Mouse (Mus musculus) telencephalon, adult 2 months (tissue): ENCODE data around the gene Nxpe3.
"Not testable (repeated sequence)": the region's sequence is repeated elsewhere in the genome, so short reads cannot be mapped to it uniquely, and the experiment has no call there.

Experiments used
- DNase-seq: peaks from one replicate; pipeline ENCODE4 v3.0.0-alpha.2; 2011; ENCODE audit warnings: low read depth, low spot score

Nxpe3 gene

GRCm38 (mm10) chr16:55890346-55891136 is 4.5 kb downstream of the Nxpe3 start:
- no peak for DNase-seq

DNA sequence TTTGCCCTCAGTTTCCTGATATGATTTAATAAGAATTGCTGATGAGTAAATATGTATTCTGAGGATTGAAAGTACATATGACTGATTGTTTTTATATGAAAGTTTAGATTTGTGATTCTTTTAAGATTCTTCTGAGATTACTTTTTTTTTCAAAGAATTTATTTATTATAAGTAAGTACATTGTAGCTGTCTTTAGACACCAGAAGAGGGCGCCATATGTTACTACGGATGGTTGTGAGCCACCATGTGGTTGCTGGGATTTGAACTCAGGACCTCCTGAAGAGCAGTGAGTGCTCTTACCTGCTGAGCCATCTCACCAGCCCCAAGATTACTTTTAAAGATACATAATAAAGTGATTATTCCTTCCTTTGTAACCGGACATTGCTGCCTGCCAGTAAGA is 5.6 kb downstream of the Nxpe3 start:
- no peak for DNase-seq

- DNase-seq: no peak
These were observed 6.5 kb downstream of the Nxpe3 start for GRCm38 (mm10) chr16:55888584-55888960.

DNA sequence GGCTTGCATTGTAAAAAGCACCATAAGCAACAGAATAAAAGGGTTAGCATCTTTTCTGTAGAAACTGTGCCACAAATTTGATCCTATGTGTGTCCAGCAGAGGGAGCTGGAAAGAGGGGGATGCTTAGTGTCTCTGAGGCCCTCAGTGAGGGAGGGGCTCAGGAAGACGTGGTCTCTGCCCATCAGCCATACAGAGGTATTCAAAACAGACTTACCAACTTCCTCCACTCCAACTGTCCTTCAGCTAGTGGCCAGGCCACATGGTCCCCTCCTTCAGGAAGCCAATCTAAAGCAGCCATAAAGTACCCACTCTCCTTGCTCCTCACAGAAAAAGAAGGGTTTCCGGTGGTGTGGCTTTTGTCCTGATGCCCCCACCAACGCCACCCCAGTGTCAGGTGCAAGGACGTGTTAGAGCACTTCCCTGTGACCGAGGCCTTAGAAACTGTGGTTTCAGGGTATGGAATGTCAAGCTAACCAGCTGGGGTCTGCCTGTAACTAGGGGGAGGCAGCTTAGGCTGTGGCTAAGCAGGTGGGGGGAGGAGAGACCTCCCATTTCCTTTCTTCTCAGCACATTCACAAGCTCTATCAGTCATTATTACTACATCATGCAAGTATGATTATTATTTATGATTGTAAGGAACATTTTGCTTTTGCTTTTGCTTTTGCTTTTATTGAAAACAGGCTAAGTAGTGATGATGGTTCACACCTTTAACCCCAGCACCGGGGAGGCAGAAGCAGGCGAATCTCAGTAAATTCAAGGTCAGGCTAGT is 7.1 kb downstream of the Nxpe3 start:
- no peak for DNase-seq

- no peak for DNase-seq
These were observed 10.8 kb downstream of the Nxpe3 start for GRCm38 (mm10) chr16:55884246-55884645.

DNA sequence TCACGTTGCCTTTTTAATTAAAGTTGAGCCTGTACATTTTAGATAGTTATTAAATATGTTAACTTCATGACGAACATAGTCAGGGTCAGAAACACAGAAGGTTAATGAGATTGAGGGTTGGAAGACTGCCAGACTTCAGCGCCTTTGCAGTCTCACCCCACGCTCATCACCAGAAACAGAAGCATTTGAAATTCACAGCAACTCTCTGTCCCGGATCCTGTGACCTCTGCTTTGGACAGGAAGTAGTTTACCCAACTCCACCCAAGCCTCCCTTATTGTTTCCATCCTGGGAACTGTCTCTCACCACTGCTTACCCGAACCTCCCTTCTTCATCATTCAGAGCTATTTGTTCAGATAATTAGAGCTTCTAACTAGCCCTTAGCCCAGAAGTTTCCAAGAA is 19.1 kb downstream of the Nxpe3 start:
- no peak for DNase-seq

GRCm38 (mm10) chr16:55863832-55864231 is 31.3 kb downstream of the Nxpe3 start:
- DNase-seq: no peak

- peak; percentile 67 for DNase-seq
These were observed 31.8 kb downstream of the Nxpe3 start for GRCm38 (mm10) chr16:55863149-55863815.

- DNase-seq: peak; percentile 59
These were observed 34.0 kb downstream of the Nxpe3 start for GRCm38 (mm10) chr16:55861104-55861503.

DNA sequence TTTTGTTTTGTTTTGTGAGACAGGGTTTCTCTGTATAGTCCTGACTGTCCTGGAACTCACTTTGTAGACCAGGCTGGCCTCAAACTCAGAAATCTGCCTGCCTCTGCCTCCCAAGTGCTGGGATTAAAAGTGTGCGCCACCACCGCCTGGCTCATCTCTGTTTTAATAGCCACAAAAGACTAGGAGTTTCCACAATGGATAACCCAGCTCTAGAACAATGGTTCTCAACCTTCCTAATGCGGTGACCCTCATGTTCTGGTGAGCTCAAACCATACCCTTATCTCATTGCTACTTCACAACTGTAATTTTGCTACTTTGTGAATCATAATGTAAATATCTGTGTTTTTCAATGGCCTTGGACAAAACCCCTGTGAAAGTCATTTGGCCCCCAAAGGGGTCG is 35.7 kb downstream of the Nxpe3 start:
- not testable (repeated sequence) for DNase-seq

DNA sequence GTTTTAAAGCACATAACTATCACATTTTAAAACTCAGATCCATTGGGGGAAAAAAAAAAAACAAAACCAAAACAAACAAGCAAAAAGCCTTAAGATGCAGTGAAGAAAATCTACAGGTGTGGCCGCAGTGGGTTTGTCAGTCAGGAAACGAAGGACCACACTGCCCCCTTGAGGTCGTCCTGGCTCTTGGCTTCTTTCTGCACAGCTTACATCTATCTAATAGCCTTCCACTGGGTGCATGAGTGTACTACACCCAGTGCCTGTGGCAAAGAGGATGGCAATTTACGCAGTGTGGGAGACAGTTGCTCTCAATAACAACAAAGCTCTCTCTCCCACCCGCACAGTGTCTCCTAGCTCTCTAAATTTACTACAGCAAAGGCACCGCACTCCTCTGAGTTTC is 36.6 kb downstream of the Nxpe3 start:
- no peak for DNase-seq

- peak; percentile 54 for DNase-seq
These were observed 42.0 kb downstream of the Nxpe3 start for GRCm38 (mm10) chr16:55852943-55853727.

DNA sequence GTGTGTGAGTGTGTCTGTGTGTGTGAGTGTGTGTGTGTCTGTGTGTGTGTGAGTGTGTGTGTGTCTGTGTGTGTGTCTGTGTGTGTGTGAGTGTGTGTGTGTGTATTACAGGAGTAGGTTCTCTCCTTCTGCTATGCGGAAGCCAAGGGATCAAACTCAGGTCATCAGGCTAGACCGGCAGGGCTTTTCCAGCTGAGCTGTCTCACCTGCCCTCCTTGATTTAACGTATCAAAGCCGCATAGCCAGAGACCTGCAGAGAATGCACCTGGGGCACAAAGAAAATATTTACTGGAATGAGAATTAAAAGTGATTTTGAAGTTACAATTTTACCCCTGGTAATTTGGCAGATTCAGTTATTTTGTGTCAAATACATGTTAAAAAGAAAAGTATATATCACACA is 42.6 kb downstream of the Nxpe3 start:
- no peak for DNase-seq

DNA sequence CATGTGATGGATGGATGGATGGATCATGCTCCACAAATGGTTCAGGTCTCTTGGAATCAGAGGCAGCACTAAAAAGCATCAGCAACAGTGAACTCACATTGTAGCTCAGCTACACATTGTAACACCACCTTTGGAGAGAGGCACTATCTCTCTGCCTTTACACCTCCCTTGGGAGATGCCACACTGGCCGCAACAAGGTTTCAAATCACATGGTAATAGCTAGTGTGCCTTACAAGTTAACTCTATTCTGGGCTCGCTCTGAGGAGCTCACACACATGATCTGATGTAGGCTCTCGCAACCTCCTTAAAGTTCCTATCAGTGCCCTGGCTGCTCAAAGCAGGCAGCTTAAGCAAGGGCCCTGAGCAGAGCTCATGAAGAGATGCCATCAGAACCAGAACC is 44.6 kb downstream of the Nxpe3 start:
- no peak for DNase-seq

- no peak for DNase-seq
These were observed 47.4 kb downstream of the Nxpe3 start for GRCm38 (mm10) chr16:55847679-55848078.

GRCm38 (mm10) chr16:55844847-55845246 is 50.2 kb downstream of the Nxpe3 start:
- DNase-seq: no peak

DNA sequence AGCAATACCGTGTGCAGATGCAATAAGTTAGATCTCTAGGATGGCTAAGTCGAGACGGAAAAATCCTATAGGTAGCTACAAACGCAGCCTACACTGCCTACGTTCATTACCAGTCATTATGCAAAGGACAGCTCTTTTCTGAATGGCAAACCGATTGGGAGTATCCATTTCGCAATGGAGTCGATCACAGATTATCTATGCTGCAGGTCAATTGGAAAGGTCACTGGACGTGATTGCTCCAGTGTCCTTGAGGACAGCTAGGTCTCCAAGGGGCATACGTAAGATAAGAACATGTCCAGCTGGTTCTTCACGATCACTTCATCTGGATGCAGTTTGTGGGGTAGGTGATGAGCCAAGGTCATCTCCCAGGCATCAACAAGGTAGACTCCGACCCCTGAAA is 51.2 kb downstream of the Nxpe3 start:
- no peak for DNase-seq

DNA sequence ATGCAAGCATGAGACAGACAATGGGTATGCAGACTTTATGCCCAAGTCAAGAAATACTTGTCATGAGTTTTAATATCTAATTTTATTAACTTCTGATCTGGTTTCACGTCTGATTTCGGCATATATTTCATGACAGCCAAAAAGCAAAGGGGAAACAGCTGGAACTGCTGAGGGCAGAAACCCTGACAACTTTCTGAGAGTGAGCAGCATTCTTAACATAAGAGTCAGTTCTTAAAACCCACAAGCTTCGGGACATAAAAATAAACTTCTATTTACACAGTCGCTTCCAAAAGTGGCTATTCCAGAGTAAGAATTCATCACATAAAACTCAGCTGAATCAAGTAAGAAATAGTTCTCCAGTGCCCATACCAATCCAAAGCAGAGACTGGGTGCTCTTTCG is 52.0 kb downstream of the Nxpe3 start:
- DNase-seq: no peak

GRCm38 (mm10) chr16:55841506-55841905 is 53.6 kb downstream of the Nxpe3 start:
- no peak for DNase-seq

DNA sequence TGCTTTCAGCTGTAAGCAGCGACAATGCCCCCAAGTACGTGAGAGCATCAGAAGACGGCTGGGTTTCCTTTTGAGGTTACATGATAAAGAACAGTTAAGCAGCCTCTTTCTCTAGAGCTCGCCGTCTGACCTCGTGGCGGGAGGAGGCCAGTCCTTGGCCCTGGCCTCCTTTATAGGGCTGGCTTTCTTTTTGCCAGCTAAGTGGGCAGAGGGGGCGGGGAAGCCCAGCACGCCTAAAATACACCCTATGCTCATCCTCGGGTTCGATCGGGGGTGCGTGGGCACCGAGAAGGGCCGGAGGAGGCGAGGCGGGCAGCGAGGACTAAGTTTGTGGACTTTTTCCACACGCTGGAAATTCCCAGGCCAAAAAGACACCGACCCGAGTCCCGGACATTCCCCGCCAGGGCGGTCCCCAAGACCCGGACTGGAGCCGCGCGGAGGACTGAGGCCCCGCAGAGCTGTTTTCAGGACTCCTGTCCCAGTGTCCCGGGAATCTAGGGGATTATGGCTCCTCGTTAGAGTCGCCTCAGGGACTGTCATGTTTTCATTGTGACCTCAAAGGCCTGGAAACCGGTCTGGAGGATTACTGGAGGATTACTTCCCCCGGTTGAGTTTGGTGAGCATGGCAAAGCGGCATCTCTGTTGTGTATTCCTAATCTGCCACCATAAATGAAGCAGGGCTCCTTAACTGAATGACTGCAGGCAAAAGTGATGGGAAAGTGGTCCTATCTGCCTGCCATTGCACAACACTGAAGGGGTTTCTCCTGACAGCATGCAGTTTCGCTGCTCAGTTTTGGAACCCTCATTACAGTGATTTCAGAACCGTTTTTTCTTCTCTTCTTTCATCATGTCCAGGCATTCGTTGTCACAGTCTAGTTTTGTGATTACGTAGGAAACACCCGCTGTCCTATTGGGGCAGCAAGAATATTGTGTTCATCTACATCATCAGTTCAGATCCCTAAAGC is 56.3 kb downstream of the Nxpe3 start, which contains the start of gene Nfkbiz:
TSS of gene Nfkbiz (minus strand) at position 390 of the 965 bp plus-strand sequence.
- no peak for DNase-seq
